Mouse (Mus musculus): ENCODE data around the gene Gm21983. TPM values are rescaled to one million over a fixed set of nuclear protein-coding genes. Genes with fewer than 3 reads are reported as not detected.
A peak's percentile ranks its signal among the peaks of the same experiment; 100 is the strongest.

Gm21983 gene
- polyA plus RNA-seq, 1 experiment: not detected

DNA sequence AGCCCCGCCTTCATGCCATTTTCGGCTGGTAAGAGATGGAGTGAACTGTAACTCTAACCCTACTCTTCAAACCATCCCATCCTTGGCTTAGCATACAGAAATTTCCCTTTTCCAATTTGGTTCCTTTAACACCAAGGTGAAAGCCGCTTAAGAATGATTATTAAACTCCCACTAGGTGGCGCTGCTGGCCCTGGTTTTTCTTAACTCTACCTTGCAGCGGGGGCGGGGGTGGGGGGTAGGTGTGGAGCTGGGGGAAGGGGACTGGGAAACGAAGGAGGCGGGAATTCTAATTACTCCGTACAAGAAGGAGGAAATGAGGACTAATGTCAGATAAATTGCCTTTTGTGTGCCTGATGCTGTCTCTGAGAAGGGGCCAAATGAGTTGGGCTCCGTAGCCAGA is 48.3 kb downstream of the Gm21983 start:
- Histone ChIP-seq H3K27me3 (ENCODE audit: control insufficient read depth, insufficient read depth, low read length) (no peaks in the 10 kb centered on the region), H3K27ac (ENCODE audit: control insufficient read depth, insufficient read depth, low read depth, low read length) (no peak overlapping the region), H3K36me3 (ENCODE audit: control insufficient read depth, insufficient read depth, low read length) (no peaks in the 10 kb centered on the region), H3K4me3 (ENCODE audit: control insufficient read depth, low read depth, low read length) (no peak overlapping the region), H3K4me1 (ENCODE audit: control insufficient read depth, insufficient read depth, low read length) (peaks cover 12% of the 10 kb centered on the region)
- TF ChIP-seq CTCF (IDR thresholded peaks at IDR 0.05; ENCODE audit: control insufficient read depth, insufficient read depth, insufficient replicate concordance, low read depth, low read length): peak; percentile 36; the same call in 1 of the 2 replicates
- TF ChIP-seq POLR2A (IDR thresholded peaks at IDR 0.05; ENCODE audit: control insufficient read depth, low read depth, low read length): no peak

GRCm38 (mm10) chr7:27131387-27131786 is 49.5 kb downstream of the Gm21983 start:
- H3K4me1 ChIP-seq (ENCODE audit: control insufficient read depth, insufficient read depth, low read length): peaks cover 12% of the 10 kb centered on the region
- H3K4me3 ChIP-seq (ENCODE audit: control insufficient read depth, low read depth, low read length): no peak overlapping the region; the same call in 1 of the 2 replicates
- no peak for TF ChIP-seq POLR2A (IDR thresholded peaks at IDR 0.05; ENCODE audit: control insufficient read depth, low read depth, low read length)
- TF ChIP-seq CTCF (IDR thresholded peaks at IDR 0.05; ENCODE audit: control insufficient read depth, insufficient read depth, insufficient replicate concordance, low read depth, low read length): peak; percentile 84; the same call in 1 of the 2 replicates
- no peak overlapping the region for H3K27ac ChIP-seq (ENCODE audit: control insufficient read depth, insufficient read depth, low read depth, low read length)
- H3K36me3 ChIP-seq (ENCODE audit: control insufficient read depth, insufficient read depth, low read length): no peaks in the 10 kb centered on the region
- H3K27me3 ChIP-seq (ENCODE audit: control insufficient read depth, insufficient read depth, low read length): no peaks in the 10 kb centered on the region

DNA sequence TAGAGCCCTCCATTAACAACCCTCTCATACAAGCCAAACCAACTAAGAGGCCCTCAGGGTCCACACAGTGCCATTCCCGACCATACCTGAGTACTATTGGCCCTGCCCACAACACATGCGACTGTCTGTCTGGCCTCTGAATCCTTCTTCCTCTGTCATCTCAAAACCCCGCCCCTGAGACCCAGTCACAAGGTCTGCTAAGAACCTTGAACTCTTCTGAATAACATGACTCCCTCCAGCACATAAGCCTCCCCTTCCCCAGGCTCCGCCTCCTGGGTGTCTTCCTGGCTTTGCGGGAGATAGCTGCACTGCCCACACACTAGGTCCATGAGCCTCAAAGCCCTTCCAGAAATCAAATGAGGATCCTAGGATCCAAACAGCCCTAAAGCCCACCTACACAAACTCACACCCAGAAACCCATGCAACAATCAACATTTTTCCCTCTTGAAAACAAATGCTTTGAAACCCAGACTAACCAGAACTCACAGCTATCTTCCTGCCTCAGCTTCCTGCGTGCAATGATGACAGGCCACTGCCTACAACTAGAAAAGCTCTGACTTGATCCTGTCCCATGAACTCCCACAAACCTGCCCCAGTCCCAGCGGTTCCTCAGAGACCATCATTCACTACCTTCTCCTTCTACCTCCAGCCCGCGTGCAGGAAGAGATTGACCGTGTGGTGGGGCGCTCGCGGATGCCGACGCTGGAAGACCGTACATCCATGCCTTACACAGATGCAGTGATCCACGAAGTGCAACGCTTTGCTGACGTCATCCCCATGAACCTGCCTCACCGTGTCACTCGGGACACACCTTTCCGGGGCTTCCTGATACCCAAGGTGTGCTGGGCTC is 50.1 kb downstream of the Gm21983 start:
- H3K4me3 ChIP-seq (ENCODE audit: control insufficient read depth, low read depth, low read length): peak overlapping the region; percentile 12; the same call in 1 of the 2 replicates

GRCm38 (mm10) chr7:27129811-27130210 is 51.1 kb downstream of the Gm21983 start:
- Histone ChIP-seq H3K36me3 (ENCODE audit: control insufficient read depth, insufficient read depth, low read length) (no peaks in the 10 kb centered on the region), H3K27ac (ENCODE audit: control insufficient read depth, insufficient read depth, low read depth, low read length) (no peak overlapping the region), H3K4me1 (ENCODE audit: control insufficient read depth, insufficient read depth, low read length) (peaks cover 12% of the 10 kb centered on the region), H3K4me3 (ENCODE audit: control insufficient read depth, low read depth, low read length) (no peak overlapping the region), H3K27me3 (ENCODE audit: control insufficient read depth, insufficient read depth, low read length) (no peaks in the 10 kb centered on the region)
- no peak for TF ChIP-seq POLR2A (IDR thresholded peaks at IDR 0.05; ENCODE audit: control insufficient read depth, low read depth, low read length)
- no peak for TF ChIP-seq CTCF (IDR thresholded peaks at IDR 0.05; ENCODE audit: control insufficient read depth, insufficient read depth, insufficient replicate concordance, low read depth, low read length)

More for the DNA sequence above, 50.1 kb downstream of the Gm21983 start:
- H3K27ac ChIP-seq (ENCODE audit: control insufficient read depth, insufficient read depth, low read depth, low read length): no peak overlapping the region
- TF ChIP-seq POLR2A (IDR thresholded peaks at IDR 0.05; ENCODE audit: control insufficient read depth, low read depth, low read length): no peak
- TF ChIP-seq CTCF (IDR thresholded peaks at IDR 0.05; ENCODE audit: control insufficient read depth, insufficient read depth, insufficient replicate concordance, low read depth, low read length): no peak
- no peaks in the 10 kb centered on the region for H3K36me3 ChIP-seq (ENCODE audit: control insufficient read depth, insufficient read depth, low read length)
- peaks cover 12% of the 10 kb centered on the region for H3K4me1 ChIP-seq (ENCODE audit: control insufficient read depth, insufficient read depth, low read length)
- no peaks in the 10 kb centered on the region for H3K27me3 ChIP-seq (ENCODE audit: control insufficient read depth, insufficient read depth, low read length)

DNA sequence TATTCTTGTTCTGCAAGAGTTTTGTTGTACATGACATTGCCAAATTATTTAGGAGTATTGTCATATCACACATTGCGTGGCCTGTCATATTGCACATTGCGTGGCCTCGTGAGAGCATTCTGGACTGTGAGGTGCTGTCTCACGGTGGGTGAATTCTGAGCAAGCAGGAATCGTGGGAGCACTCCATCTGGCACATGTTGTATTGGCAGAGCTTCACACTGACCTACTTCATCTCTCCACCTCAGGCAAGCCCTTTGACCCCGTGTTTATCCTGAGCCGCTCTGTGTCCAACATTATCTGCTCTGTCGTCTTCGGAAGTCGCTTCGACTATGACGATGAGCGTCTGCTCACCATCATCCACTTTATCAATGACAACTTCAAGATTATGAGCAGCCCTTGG is 51.9 kb downstream of the Gm21983 start:
- no peaks in the 10 kb centered on the region for H3K27me3 ChIP-seq (ENCODE audit: control insufficient read depth, insufficient read depth, low read length)
- no peak overlapping the region for H3K4me3 ChIP-seq (ENCODE audit: control insufficient read depth, low read depth, low read length)
- no peak for TF ChIP-seq CTCF (IDR thresholded peaks at IDR 0.05; ENCODE audit: control insufficient read depth, insufficient read depth, insufficient replicate concordance, low read depth, low read length)
- TF ChIP-seq POLR2A (IDR thresholded peaks at IDR 0.05; ENCODE audit: control insufficient read depth, low read depth, low read length): no peak
- H3K27ac ChIP-seq (ENCODE audit: control insufficient read depth, insufficient read depth, low read depth, low read length): no peak overlapping the region
- peaks cover 12% of the 10 kb centered on the region for H3K4me1 ChIP-seq (ENCODE audit: control insufficient read depth, insufficient read depth, low read length)
- no peaks in the 10 kb centered on the region for H3K36me3 ChIP-seq (ENCODE audit: control insufficient read depth, insufficient read depth, low read length)

DNA sequence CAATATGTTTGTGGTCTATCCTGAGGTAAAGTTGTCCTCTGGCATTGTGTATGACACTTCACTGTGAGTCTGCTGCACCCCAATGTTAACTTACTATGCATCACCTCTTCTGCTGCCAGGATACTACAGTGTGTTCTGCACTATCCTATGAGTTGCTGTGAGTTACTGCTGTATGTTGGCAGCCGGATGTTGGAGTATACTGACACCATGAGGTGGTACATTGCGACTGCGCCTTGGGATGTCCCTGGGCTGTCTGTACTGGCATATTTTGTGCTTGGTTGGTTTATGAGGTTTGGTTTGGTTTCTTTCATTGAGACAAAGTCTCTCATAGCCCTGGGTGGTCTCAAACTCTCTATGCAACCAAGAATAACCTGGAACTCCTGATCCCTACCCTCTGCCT is 52.7 kb downstream of the Gm21983 start:
- Histone ChIP-seq H3K4me3 (ENCODE audit: control insufficient read depth, low read depth, low read length) (no peak overlapping the region), H3K27me3 (ENCODE audit: control insufficient read depth, insufficient read depth, low read length) (no peaks in the 10 kb centered on the region), H3K4me1 (ENCODE audit: control insufficient read depth, insufficient read depth, low read length) (peaks cover 11% of the 10 kb centered on the region), H3K36me3 (ENCODE audit: control insufficient read depth, insufficient read depth, low read length) (no peaks in the 10 kb centered on the region), H3K27ac (ENCODE audit: control insufficient read depth, insufficient read depth, low read depth, low read length) (no peak overlapping the region)
- TF ChIP-seq POLR2A (IDR thresholded peaks at IDR 0.05; ENCODE audit: control insufficient read depth, low read depth, low read length) (no peak), CTCF (IDR thresholded peaks at IDR 0.05; ENCODE audit: control insufficient read depth, insufficient read depth, insufficient replicate concordance, low read depth, low read length) (peak; percentile 63; the same call in 1 of the 2 replicates)

GRCm38 (mm10) chr7:27124969-27125368 is 55.9 kb downstream of the Gm21983 start:
- no peaks in the 10 kb centered on the region for H3K27me3 ChIP-seq (ENCODE audit: control insufficient read depth, insufficient read depth, low read length)
- H3K4me3 ChIP-seq (ENCODE audit: control insufficient read depth, low read depth, low read length): no peak overlapping the region

More at GRCm38 (mm10) chr7:27124969-27125368, 55.9 kb downstream of the Gm21983 start:
- TF ChIP-seq CTCF (IDR thresholded peaks at IDR 0.05; ENCODE audit: control insufficient read depth, insufficient read depth, insufficient replicate concordance, low read depth, low read length): no peak
- TF ChIP-seq POLR2A (IDR thresholded peaks at IDR 0.05; ENCODE audit: control insufficient read depth, low read depth, low read length): no peak
- Histone ChIP-seq H3K4me1 (ENCODE audit: control insufficient read depth, insufficient read depth, low read length) (peaks cover 5% of the 10 kb centered on the region), H3K36me3 (ENCODE audit: control insufficient read depth, insufficient read depth, low read length) (no peaks in the 10 kb centered on the region), H3K27ac (ENCODE audit: control insufficient read depth, insufficient read depth, low read depth, low read length) (no peak overlapping the region)

Data from testis, adult 2 months (tissue).